Mouse (Mus musculus) CD8-positive naive resting alpha-beta T cell, adult 2 months (primary cell): Measurements from ENCODE around the gene Tmcc2.

Experiments used
- DNase-seq, 2 experiments: peaks; one replicate each; pipeline ENCODE4 v3.0.0; 2022; ENCODE audit warnings: low read depth in 2 of 2, low spot score in 2 of 2

The Tmcc2 gene

GRCm38 (mm10) chr1:132390691-132391579 is at the start of gene Tmcc2:
TSS of gene Tmcc2 (minus strand) at chr1:132391281.
- DNase-seq = no peak

- no peak for DNase-seq
These were observed 46.3 kb upstream of the Tmcc2 start for GRCm38 (mm10) chr1:132437389-132437788.

GRCm38 (mm10) chr1:132436960-132437359 is 45.9 kb upstream of the Tmcc2 start:
- no peak for DNase-seq

- no peak for DNase-seq
These were observed 45.4 kb upstream of the Tmcc2 start for GRCm38 (mm10) chr1:132436320-132436958.

- DNase-seq = no peak
These were observed 43.0 kb upstream of the Tmcc2 start for GRCm38 (mm10) chr1:132434032-132434431.

GRCm38 (mm10) chr1:132433349-132433748 is 42.3 kb upstream of the Tmcc2 start:
- DNase-seq = no peak

GRCm38 (mm10) chr1:132431716-132432115 is 40.6 kb upstream of the Tmcc2 start:
- DNase-seq = no peak

GRCm38 (mm10) chr1:132430818-132431217 is 39.7 kb upstream of the Tmcc2 start:
- DNase-seq = no peak

- no peak for DNase-seq
These were observed 34.5 kb upstream of the Tmcc2 start for GRCm38 (mm10) chr1:132425600-132425999.

- no peak for DNase-seq
These were observed 32.0 kb upstream of the Tmcc2 start for GRCm38 (mm10) chr1:132422912-132423696.

GRCm38 (mm10) chr1:132420662-132421061 is 29.6 kb upstream of the Tmcc2 start:
- DNase-seq = no peak

GRCm38 (mm10) chr1:132420206-132420605 is 29.1 kb upstream of the Tmcc2 start:
- DNase-seq = no peak

- peak; percentile 74 to 78 for DNase-seq
These were observed 26.5 kb upstream of the Tmcc2 start, which contains the start of gene Dstyk for GRCm38 (mm10) chr1:132417319-132418251. TSS of gene Dstyk (plus strand) at chr1:132417555.

GRCm38 (mm10) chr1:132416943-132417290 is 25.8 kb upstream of the Tmcc2 start:
- DNase-seq = no peak

GRCm38 (mm10) chr1:132416244-132416942 is 25.3 kb upstream of the Tmcc2 start:
- no peak for DNase-seq

GRCm38 (mm10) chr1:132410657-132411056 is 19.6 kb upstream of the Tmcc2 start:
- no peak for DNase-seq

- no peak for DNase-seq
These were observed 10.8 kb upstream of the Tmcc2 start for GRCm38 (mm10) chr1:132401843-132402242.

- DNase-seq = no peak
These were observed 9.5 kb upstream of the Tmcc2 start for GRCm38 (mm10) chr1:132400538-132400937.

- no peak for DNase-seq
These were observed 5.6 kb upstream of the Tmcc2 start for GRCm38 (mm10) chr1:132396705-132397104.

- DNase-seq = no peak
These were observed 1.8 kb upstream of the Tmcc2 start for GRCm38 (mm10) chr1:132392872-132393271.
